Mouse (Mus musculus): ENCODE measurements around the gene Cep290.

- no peak for TF ChIP-seq EP300 (IDR thresholded peaks at IDR 0.05; ENCODE audit: low read depth)
- no peak for TF ChIP-seq CTCF (IDR thresholded peaks at IDR 0.05; ENCODE audit: low read depth)
Observed at GRCm38 (mm10) chr10:100598339-100598738, 111.0 kb downstream of the Cep290 start.

Measured in liver, embryonic 14.5 days (tissue).